Mouse (Mus musculus) spleen, adult 2 months (tissue): ENCODE measurements around the gene Brf1. TPM values are rescaled to one million over a fixed set of nuclear protein-coding genes. Genes with fewer than 3 reads are reported as not detected.

Source experiments
- DNase-seq, 2 experiments: peaks; one replicate each; pipeline versions ENCODE4 v3.0.0 to v3.0.0-alpha.2; 2012 to 2021; ENCODE audit warnings: low spot score in 2 of 2, low read depth in 1 of 2
- H3K27ac ChIP-seq: fragments of 200-500 bp; 2 replicates; pipeline ENCODE4 v1.5.1; 2012; ENCODE audit warnings: low read length, inconsistent platforms; ENCODE audit not compliant: insufficient read depth
- H3K27me3 ChIP-seq: fragments of 200-500 bp; 2 replicates; pipeline ENCODE4 v1.6.1; 2012; ENCODE audit warnings: mild to moderate bottlenecking, moderate library complexity, low read length, inconsistent platforms; ENCODE audit not compliant: control insufficient read depth, insufficient read depth
- H3K36me3 ChIP-seq: fragments of 200-500 bp; 2 replicates; pipeline ENCODE4 v1.6.1; 2012; ENCODE audit warnings: mild to moderate bottlenecking, low read length, inconsistent platforms; ENCODE audit not compliant: control insufficient read depth, insufficient read depth
- H3K4me1 ChIP-seq: fragments of 200-500 bp; 2 replicates; pipeline ENCODE4 v1.6.1; 2011; ENCODE audit warnings: inconsistent platforms; ENCODE audit not compliant: control insufficient read depth, insufficient read depth, insufficient read length
- H3K4me3 ChIP-seq: fragments of 200-500 bp; 2 replicates; pipeline ENCODE4 v1.5.1; 2011; ENCODE audit warnings: mild to moderate bottlenecking, inconsistent platforms; ENCODE audit not compliant: insufficient read depth, insufficient read length; ENCODE audit errors: extremely low read depth
- CTCF ChIP-seq: fragments of 200-500 bp; IDR thresholded peaks from 2 replicates; pipeline ENCODE4 v1.5.1; 2011; ENCODE audit warnings: mild to moderate bottlenecking, inconsistent platforms; ENCODE audit not compliant: insufficient read depth, insufficient read length, insufficient replicate concordance; ENCODE audit errors: extremely low read depth
- POLR2A ChIP-seq: fragments of 200-500 bp; IDR thresholded peaks from 2 replicates; pipeline ENCODE4 v1.6.1; 2011; ENCODE audit warnings: low read depth, low read length, inconsistent platforms
- WGBS: fragments of 180-500 bp; shearing (Covaris S2); methylation state at CpG from one replicate; pipeline ENCODE4 v1.1.7; 2018; 5-methylcytosine and 5-hydroxymethylcytosine counted together
- polyA plus RNA-seq: library from polyadenylated mRNA; depleted of rRNA; stranded (reverse); fragments of >200 nt; gene quantifications from 2 replicates; pipeline ENCODE4 v1.2.3, GENCODE M21; 2012

Gene Brf1
- polyA plus RNA-seq, 1 experiment: 127 TPM

GRCm38 (mm10) chr12:113021488-113021887 is 21.0 kb upstream of the Brf1 start:
- DNase-seq: no peak
- Histone ChIP-seq H3K27ac (no peak overlapping the region), H3K4me3 (no peak overlapping the region), H3K27me3 (no peaks in the 10 kb centered on the region), H3K36me3 (peaks cover 1% of the 10 kb centered on the region; the same call in 1 of the 2 replicates), H3K4me1 (no peaks in the 10 kb centered on the region; the same call in 1 of the 2 replicates)
- TF ChIP-seq CTCF (no peak), POLR2A (no peak)

- H3K27me3 ChIP-seq: no peaks in the 10 kb centered on the region
- peaks cover 6% of the 10 kb centered on the region; the same call in 1 of the 2 replicates for H3K4me1 ChIP-seq
- no peaks in the 10 kb centered on the region; the same call in 1 of the 2 replicates for H3K36me3 ChIP-seq
- H3K4me3 ChIP-seq: no peak overlapping the region
- TF ChIP-seq CTCF (no peak), POLR2A (no peak)
- 84% methylated on average over 4 of the region's 4 CpGs for WGBS
- H3K27ac ChIP-seq: no peak overlapping the region
- no peak for DNase-seq
Observed at GRCm38 (mm10) chr12:113018763-113019162, 18.3 kb upstream of the Brf1 start.

GRCm38 (mm10) chr12:113017429-113017984 is 17.0 kb upstream of the Brf1 start:
- 65% methylated on average over 9 of the region's 9 CpGs for WGBS
- Histone ChIP-seq H3K27ac (no peak overlapping the region), H3K4me3 (no peak overlapping the region), H3K27me3 (no peaks in the 10 kb centered on the region), H3K4me1 (peaks cover 10% of the 10 kb centered on the region), H3K36me3 (no peaks in the 10 kb centered on the region; the same call in 1 of the 2 replicates)
- TF ChIP-seq POLR2A (no peak), CTCF (no peak)
- no peak for DNase-seq

GRCm38 (mm10) chr12:113016976-113017375 is 16.5 kb upstream of the Brf1 start:
- Histone ChIP-seq H3K4me3 (no peak overlapping the region), H3K4me1 (peaks cover 10% of the 10 kb centered on the region), H3K27ac (no peak overlapping the region), H3K36me3 (no peaks in the 10 kb centered on the region; the same call in 1 of the 2 replicates), H3K27me3 (no peaks in the 10 kb centered on the region)
- 63% methylated on average over 8 of the region's 8 CpGs for WGBS
- DNase-seq: no peak
- TF ChIP-seq POLR2A (no peak), CTCF (no peak)

- H3K27me3 ChIP-seq: no peaks in the 10 kb centered on the region
- H3K4me3 ChIP-seq: no peak overlapping the region
- peaks cover 10% of the 10 kb centered on the region for H3K4me1 ChIP-seq
- TF ChIP-seq POLR2A (no peak), CTCF (no peak)
- H3K27ac ChIP-seq: no peak overlapping the region
- DNase-seq: no peak
- no peaks in the 10 kb centered on the region; the same call in 1 of the 2 replicates for H3K36me3 ChIP-seq
- WGBS: 80% methylated on average over 4 of the region's 4 CpGs
Observed at GRCm38 (mm10) chr12:113015956-113016355, 15.5 kb upstream of the Brf1 start.

DNA sequence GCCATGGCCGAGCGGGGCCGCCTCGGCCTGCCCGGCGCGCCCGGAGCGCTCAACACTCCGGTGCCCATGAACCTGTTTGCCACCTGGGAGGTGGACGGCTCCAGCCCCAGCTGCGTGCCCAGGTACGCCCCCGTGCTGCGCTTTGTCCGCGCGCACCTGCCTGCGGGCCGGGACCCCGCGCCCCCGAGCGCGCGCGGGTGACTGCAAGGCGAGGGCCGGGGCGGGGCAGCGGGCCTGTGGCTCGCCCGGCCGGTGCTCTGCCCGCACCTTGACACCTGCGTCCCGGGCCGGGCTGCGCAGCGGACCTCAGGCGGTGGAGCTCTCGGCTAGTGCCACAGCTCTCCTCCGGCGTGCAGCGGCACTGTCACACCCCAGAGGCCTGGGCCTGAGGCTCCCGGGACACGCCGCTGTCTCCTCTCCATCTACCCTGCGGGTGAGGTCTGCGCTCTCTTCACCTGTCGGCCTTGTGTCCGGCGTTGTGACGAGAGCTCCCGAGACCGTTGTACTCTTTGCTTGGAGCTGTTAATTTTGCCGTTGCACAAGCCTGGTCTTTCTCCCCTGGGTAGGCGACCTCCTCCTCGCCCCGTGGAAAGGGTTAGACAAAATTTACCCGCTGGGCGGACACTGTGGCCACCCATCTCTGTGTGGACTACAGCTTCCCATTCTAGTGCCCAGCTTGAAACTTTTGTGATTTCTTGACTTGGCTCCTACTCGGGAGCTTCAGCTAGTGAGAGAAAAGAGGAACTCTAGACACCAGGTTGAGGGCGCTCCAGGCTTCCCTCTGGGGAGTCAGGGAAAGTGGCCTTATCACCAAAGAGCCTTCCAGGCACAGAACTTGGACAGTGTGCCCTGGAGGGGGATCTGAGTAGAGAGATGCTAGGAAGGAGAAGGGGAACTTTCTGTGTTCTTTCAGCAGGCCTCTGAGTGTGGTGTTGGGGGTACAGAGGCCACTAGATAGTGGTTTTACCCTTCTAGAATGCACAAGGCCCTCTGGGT is 14.4 kb upstream of the Brf1 start:
- Histone ChIP-seq H3K4me1 (peaks cover 10% of the 10 kb centered on the region), H3K27me3 (no peaks in the 10 kb centered on the region), H3K36me3 (no peaks in the 10 kb centered on the region; the same call in 1 of the 2 replicates), H3K4me3 (peak overlapping the region; percentile 77), H3K27ac (peak overlapping the region; percentile 56)
- TF ChIP-seq CTCF (no peak), POLR2A (no peak)
- WGBS: 3% methylated on average over 64 of the region's 64 CpGs
- peak in 1 of 2 experiments; percentile 30 for DNase-seq
